10 mouse cellular contexts compared by ENCODE assay signal in the genomic region with DNA sequence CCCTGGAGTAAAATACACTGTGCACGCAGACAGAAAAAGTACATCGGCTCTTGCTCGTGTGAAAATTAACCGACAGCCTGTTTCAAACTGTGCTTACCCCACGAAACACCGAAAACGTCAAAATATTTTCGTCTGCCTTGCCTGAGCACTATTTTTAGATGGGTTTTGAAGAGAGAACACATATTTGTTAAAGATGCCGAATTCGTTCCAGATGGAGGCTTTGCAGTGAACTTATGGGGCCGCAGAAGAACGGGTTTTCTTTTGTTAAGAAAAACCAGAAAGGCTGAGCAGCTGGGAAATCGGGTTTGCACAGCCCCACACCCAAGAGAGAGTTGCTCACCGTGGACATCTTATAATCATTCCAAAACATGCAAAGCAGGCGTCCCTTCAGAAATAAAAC.
DNase-seq lines count a peak whose midpoint lies in the region; ATAC-seq and TF ChIP-seq lines count a peak whose summit lies in the region.
"Had no signal": no experiment of that assay in that cellular context is flagged by ENCODE, and none has a peak within 500 bp of the region (broad histone marks: within the 10 kb centered on the region; RNA-seq: fewer than 3 reads in every experiment).

No protein-coding gene starts in this region.

- intact Hi-C loops in left cerebral cortex, postnatal 25 days (cut with DNase I) = no loop called here

- peaks cover 13% of the 10 kb centered on the region for H3K4me1 ChIP-seq in intestine, embryonic 14.5 days (replicated peaks; ENCODE audit: control insufficient read depth, insufficient read depth, low read length)
- no peaks in the 10 kb centered on the region for H3K4me1 ChIP-seq in intestine, postnatal 0 days (replicated peaks; ENCODE audit: control insufficient read depth, insufficient read depth, low read length)
- H3K4me1 ChIP-seq: midbrain, embryonic 12.5 days had no signal

- H3K4me2 ChIP-seq in intestine, embryonic 14.5 days (ENCODE audit: low read length) = peak overlapping the region; percentile 16; the same call in 1 of the 2 replicates
- no peak overlapping the region for H3K4me2 ChIP-seq in intestine, postnatal 0 days (replicated peaks; ENCODE audit: low read depth)
- H3K4me2 ChIP-seq: midbrain, embryonic 12.5 days had no signal

- no peak for ATAC-seq in intestine, embryonic 14.5 days (replicated peaks; ENCODE audit: low FRiP score, low TSS enrichment, low read depth)
- no peak for ATAC-seq in intestine, postnatal 0 days

- H3K27me3 ChIP-seq in intestine, embryonic 14.5 days (replicated peaks; ENCODE audit: control insufficient read depth, insufficient read depth, low read length) = no peaks in the 10 kb centered on the region
- H3K27me3 ChIP-seq in intestine, postnatal 0 days (replicated peaks; ENCODE audit: control insufficient read depth, insufficient read depth, low read length) = no peaks in the 10 kb centered on the region
- H3K27me3 ChIP-seq: midbrain, embryonic 12.5 days had no signal

- no peak for TF ChIP-seq CTCF in intestine, postnatal 0 days (IDR thresholded peaks at IDR 0.05; ENCODE audit: low read depth)
- no peak for TF ChIP-seq CTCF in brain, embryonic 14.5 days (IDR thresholded peaks at IDR 0.05; ENCODE audit: borderline replicate concordance, extremely low read depth, insufficient read depth, insufficient read length)

- H3K4me3 ChIP-seq in intestine, embryonic 14.5 days (ENCODE audit: low read depth, low read length) = no peak overlapping the region
- H3K4me3 ChIP-seq in intestine, postnatal 0 days (ENCODE audit: low read depth, low read length) = no peak overlapping the region
- H3K4me3 ChIP-seq: midbrain, embryonic 12.5 days had no signal

- no peak for TF ChIP-seq POLR2A in brain, embryonic 14.5 days (IDR thresholded peaks at IDR 0.05; ENCODE audit: borderline replicate concordance, extremely low read depth, insufficient read depth, insufficient read length, poor library complexity, severe bottlenecking)

- H3K27ac ChIP-seq in intestine, embryonic 14.5 days (ENCODE audit: low read depth) = peak overlapping the region; percentile 79
- H3K27ac ChIP-seq in intestine, postnatal 0 days (ENCODE audit: low read depth, low read length) = no peak overlapping the region
- H3K27ac ChIP-seq: midbrain, embryonic 12.5 days had no signal

- H3K36me3 ChIP-seq in intestine, embryonic 14.5 days (ENCODE audit: control insufficient read depth, insufficient read depth, low read length) = no peaks in the 10 kb centered on the region
- no peaks in the 10 kb centered on the region for H3K36me3 ChIP-seq in intestine, postnatal 0 days (ENCODE audit: control insufficient read depth, insufficient read depth)
- H3K36me3 ChIP-seq: midbrain, embryonic 12.5 days had no signal

- no peak overlapping the region for H3K9ac ChIP-seq in intestine, embryonic 14.5 days (ENCODE audit: low read length)
- H3K9ac ChIP-seq in intestine, postnatal 0 days (ENCODE audit: low read depth, low read length) = no peak overlapping the region
- H3K9ac ChIP-seq: midbrain, embryonic 12.5 days had no signal

- no peaks in the 10 kb centered on the region for H3K9me3 ChIP-seq in intestine, embryonic 14.5 days (ENCODE audit: control insufficient read depth, low read length)
- H3K9me3 ChIP-seq in intestine, postnatal 0 days (ENCODE audit: control insufficient read depth) = no peaks in the 10 kb centered on the region
- H3K9me3 ChIP-seq: midbrain, embryonic 12.5 days had no signal

- WGBS in intestine, embryonic 14.5 days = 41% methylated on average over 15 of the region's 15 CpGs
- 56% methylated on average over 15 of the region's 15 CpGs for WGBS in intestine, postnatal 0 days

- DNase-seq in intestine, embryonic 14.5 days (ENCODE audit: low spot score) = peak; percentile 49
- peak; percentile 79 for DNase-seq in brain, embryonic 14.5 days (ENCODE audit: low read depth)
- DNase-seq in frontal cortex, postnatal 36 days (ENCODE audit: low spot score in 2 of 2) = peak; percentile 9 to 29
- DNase-seq in left cerebral cortex, postnatal 25 days (ENCODE audit: low spot score in 2 of 2) = peak; percentile 32 to 47
- DNase-seq in B cell, adult 2 months = no peak
- no peak for DNase-seq in natural killer cell, adult 2 months (ENCODE audit: low spot score in 2 of 2)
- DNase-seq in cerebellum, postnatal 10 days = no peak
- DNase-seq: cerebellum, adult 11-12 months had no signal

Comparison
In these comparisons a context has a peak if more than half of its experiments do, and no peak if none do; other contexts are left out.
1. DNase-seq: peak in intestine, embryonic 14.5 days (single experiment), brain, embryonic 14.5 days (single experiment), frontal cortex, postnatal 36 days (2 of 2) and left cerebral cortex, postnatal 25 days (2 of 2); none in B cell, adult 2 months (0 of 2), natural killer cell, adult 2 months (0 of 2) and cerebellum, postnatal 10 days (0 of 2).